13 mouse cellular contexts compared by ENCODE assay signal in genomic region chr12:15584721-15585120, GRCm38 (mm10).
"Had no signal": no experiment of that assay in that cellular context is flagged by ENCODE, and none has a peak within 500 bp of the region (broad histone marks: within the 10 kb centered on the region; RNA-seq: fewer than 3 reads in every experiment).

No protein-coding gene starts in this region.

- DNase-seq: gastrocnemius, postnatal 14 days; gastrocnemius, postnatal 36 days; heart, adult 11 months; heart, adult 2 months; heart, postnatal 14 days; heart, postnatal 36 days; kidney, adult 11 months; kidney, adult 2 months; kidney, adult 9 months; kidney, postnatal 14 days; kidney, postnatal 36 days; liver; liver, embryonic 13.5 days had no signal
